Mouse (Mus musculus) heart, embryonic 11.5 days (tissue): Measurements from ENCODE around the gene Tsacc. TPM values are rescaled to one million over a fixed set of nuclear protein-coding genes. Genes with fewer than 3 reads are reported as not detected.

Experiments used
- polyA plus RNA-seq: library from polyadenylated mRNA; unstranded; fragments of >200 nt; fragmentation: Nextera tagmentation; extraction: Ambion mirVana; gene quantifications from 2 replicates; pipeline ENCODE4 v1.2.1, GENCODE M21; 2014

Gene Tsacc
- polyA plus RNA-seq, 1 experiment from 2014 or later = 12.8 TPM

Other genes with a start within 250 kb of the Tsacc start
- 136 and 149 TPM in 2 replicates for gene Naxe, start 238.5 kb downstream of the Tsacc start, polyA plus RNA-seq
- gene Ttc24, start 218.7 kb downstream of the Tsacc start, polyA plus RNA-seq = not detected in 2 replicates
- gene Iqgap3, start 215.0 kb downstream of the Tsacc start, polyA plus RNA-seq = 18.5 and 21.9 TPM in 2 replicates
- gene Mef2d, start 154.6 kb downstream of the Tsacc start, polyA plus RNA-seq = 39.8 and 45.1 TPM in 2 replicates
- gene Rhbg, start 42.3 kb downstream of the Tsacc start, polyA plus RNA-seq = 0.10 TPM in 1 of 2 replicates, not detected in the other
- gene Gm38392, start 9.8 kb downstream of the Tsacc start, polyA plus RNA-seq = 0.31 TPM in 1 of 2 replicates, not detected in the other
- gene Cct3, start 117 bp upstream of the Tsacc start, polyA plus RNA-seq = 491 and 516 TPM in 2 replicates
- 106 and 118 TPM in 2 replicates for gene Glmp, start 28.0 kb upstream of the Tsacc start, polyA plus RNA-seq
- 1.3 TPM in 2 replicates for gene Tmem79, start 39.1 kb upstream of the Tsacc start, polyA plus RNA-seq
- 35.2 and 37.8 TPM in 2 replicates for gene Smg5, start 39.3 kb upstream of the Tsacc start, polyA plus RNA-seq
- 2.7 and 3.0 TPM in 2 replicates for gene Paqr6, start 67.6 kb upstream of the Tsacc start, polyA plus RNA-seq
- gene Bglap3, start 75.7 kb upstream of the Tsacc start, polyA plus RNA-seq = not detected in 2 replicates
- not detected in 2 replicates for gene Bglap2, start 81.7 kb upstream of the Tsacc start, polyA plus RNA-seq
- not detected in 2 replicates for gene Bglap, start 87.5 kb upstream of the Tsacc start, polyA plus RNA-seq
- gene Pmf1, start 113.3 kb upstream of the Tsacc start, polyA plus RNA-seq = 115 and 118 TPM in 2 replicates
- 14.8 and 15.6 TPM in 2 replicates for gene Slc25a44, start 128.1 kb upstream of the Tsacc start, polyA plus RNA-seq
- 0.80 and 0.92 TPM in 2 replicates for gene Sema4a, start 164.2 kb upstream of the Tsacc start, polyA plus RNA-seq
- gene Lmna, start 213.0 kb upstream of the Tsacc start, polyA plus RNA-seq = 78.2 and 82.0 TPM in 2 replicates
- gene Mex3a, start 235.4 kb upstream of the Tsacc start, polyA plus RNA-seq = 16.5 and 16.9 TPM in 2 replicates